Mouse (Mus musculus): ENCODE data around the gene Cd300a.

DNA sequence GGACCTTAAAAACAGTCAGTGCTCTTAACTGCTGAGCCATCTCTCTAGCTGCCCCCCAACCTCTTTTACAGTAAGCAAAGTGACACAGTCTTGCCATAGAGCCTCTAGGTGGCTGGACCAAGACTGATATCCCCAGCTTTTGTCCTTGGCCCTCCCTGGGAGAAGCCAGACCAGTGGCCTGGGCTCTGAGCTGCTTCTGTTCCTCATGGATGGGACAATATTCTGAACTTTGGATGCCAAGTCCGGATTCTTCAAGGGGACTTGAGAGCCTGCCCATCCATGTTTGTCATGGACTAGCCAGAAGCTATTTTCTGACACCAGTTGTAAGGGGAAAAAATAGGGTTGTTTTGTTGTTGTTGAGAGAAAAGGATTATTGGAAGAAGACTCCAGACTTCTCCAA lies 20.1 kb upstream of the Cd300a start:
- TF ChIP-seq POLR2A (IDR thresholded peaks at IDR 0.05; ENCODE audit: extremely low read depth, insufficient read depth, low read length) (no peak), CTCF (IDR thresholded peaks at IDR 0.05; ENCODE audit: extremely low read depth, insufficient read depth, low read length) (no peak)
